Mouse (Mus musculus): ENCODE data around the gene P2ry2.

GRCm38 (mm10) chr7:100951903-100952302 is 60.8 kb downstream of the P2ry2 start:
- TF ChIP-seq CTCF (IDR thresholded peaks at IDR 0.05; ENCODE audit: low read depth) (no peak), EP300 (IDR thresholded peaks at IDR 0.05; ENCODE audit: low read depth) (no peak)

Measured in liver, postnatal 0 days (tissue).